Mouse (Mus musculus): ENCODE measurements around the gene Ckm. TPM values are rescaled to one million over a fixed set of nuclear protein-coding genes. Genes with fewer than 3 reads are reported as not detected.

Ckm gene
- total and polyA plus RNA-seq, 3 experiments = 0.08 to 0.47 TPM; not detected in 1

- dilution Hi-C loops (cut with MboI; ENCODE audit: extremely low pct_ligation_motif_present, extremely low pct_unique_long_range_greater_than_20kb, low sequenced_read_pairs) = no loop called here
- DNase-seq (ENCODE audit: extremely low read depth) = no peak
- Histone ChIP-seq H3K27ac (ENCODE audit: insufficient read depth, low read depth) (no peak overlapping the region), H3K9me3 (replicated peaks; ENCODE audit: low read length) (peaks cover 4% of the 10 kb centered on the region), H3K36me3 (replicated peaks in 1 of 2; ENCODE audit: control insufficient read depth in 1 of 2, insufficient read depth in 1 of 2, low read length in 1 of 2) (no peaks in the 10 kb centered on the region), H3K9ac (ENCODE audit: insufficient read depth, low read depth) (no peak overlapping the region), H3K79me2 (replicated peaks; ENCODE audit: control insufficient read depth, extremely low read depth, insufficient read depth, poor library complexity, severe bottlenecking) (no peaks in the 10 kb centered on the region), H3K27me3 (replicated peaks) (peaks cover 44% of the 10 kb centered on the region), H3K4me3 (replicated peaks in 1 of 3; ENCODE audit: low read depth in 2 of 3, low read length in 2 of 3, poor library complexity in 1 of 3) (no peak overlapping the region), H3K4me1 (ENCODE audit: control insufficient read depth in 1 of 2, insufficient read depth in 2 of 2) (peaks cover 2 to 14% of the 10 kb centered on the region in 2 experiments; a peak in 3 of 4 replicates), H3K4me2 (ENCODE audit: insufficient read depth, low read depth, poor library complexity, severe bottlenecking) (no peak overlapping the region)
- in situ Hi-C loops (cut with MboI; ENCODE audit: low pct_ligation_motif_present, low pct_unique_long_range_greater_than_20kb, low sequenced_read_pairs) = no loop called here
- no peak for TF ChIP-seq MAZ (IDR thresholded peaks at IDR 0.05; ENCODE audit: low read depth, low read length)
- TF ChIP-seq POLR2A (IDR thresholded peaks at IDR 0.05; ENCODE audit: low read depth, low read length) = no peak
- TF ChIP-seq GABPA (IDR thresholded peaks at IDR 0.05; ENCODE audit: insufficient replicate concordance, low read depth, low read length) = no peak
- TF ChIP-seq BHLHE40 (IDR thresholded peaks at IDR 0.05; ENCODE audit: low read depth, low read length) = no peak
- TF ChIP-seq SMC3 (IDR thresholded peaks at IDR 0.05; ENCODE audit: low read depth, low read length) = no peak
- TF ChIP-seq TCF12 (IDR thresholded peaks at IDR 0.05; ENCODE audit: low read depth, low read length) = no peak
- no peak for TF ChIP-seq HCFC1 (IDR thresholded peaks at IDR 0.05; ENCODE audit: low read depth, low read length)
- TF ChIP-seq PAX5 (IDR thresholded peaks at IDR 0.05; ENCODE audit: low read length) = no peak
- TF ChIP-seq CHD1 (IDR thresholded peaks at IDR 0.05; ENCODE audit: low read depth, low read length) = no peak
- TF ChIP-seq USF1 (IDR thresholded peaks at IDR 0.05; ENCODE audit: low read depth, low read length) = no peak
- no peak for TF ChIP-seq MAX (IDR thresholded peaks at IDR 0.05; ENCODE audit: low read length)
- no peak for TF ChIP-seq USF2 (conservative IDR thresholded peaks at IDR 0.05; ENCODE audit: low read depth, low read length)
- no peak for TF ChIP-seq IRF4 (IDR thresholded peaks at IDR 0.05; ENCODE audit: low read depth, low read length)
- no peak for TF ChIP-seq ZC3H11A (IDR thresholded peaks at IDR 0.05; ENCODE audit: low read depth, low read length)
- no peak for TF ChIP-seq RCOR1 (conservative IDR thresholded peaks at IDR 0.05; ENCODE audit: low read depth, low read length)
- TF ChIP-seq POLR2AphosphoS2 (IDR thresholded peaks at IDR 0.05; ENCODE audit: low read depth, low read length) = no peak
- TF ChIP-seq ZMIZ1 (IDR thresholded peaks at IDR 0.05; ENCODE audit: low read depth, low read length) = no peak
- no peak for TF ChIP-seq MXI1 (IDR thresholded peaks at IDR 0.05; ENCODE audit: low read depth, low read length)
- TF ChIP-seq MAFK (IDR thresholded peaks at IDR 0.05; ENCODE audit: insufficient replicate concordance, low read length) = no peak
- no peak for TF ChIP-seq TBP (conservative IDR thresholded peaks at IDR 0.05; ENCODE audit: low read depth, low read length)
Observed at GRCm38 (mm10) chr7:19365376-19365775, 39.2 kb upstream of the Ckm start.

GRCm38 (mm10) chr7:19368380-19368779 is 36.2 kb upstream of the Ckm start:
- H3K4me2 ChIP-seq (ENCODE audit: insufficient read depth, low read depth, poor library complexity, severe bottlenecking) = no peak overlapping the region
- peaks cover 16% of the 10 kb centered on the region for H3K27me3 ChIP-seq (replicated peaks)
- TF ChIP-seq RAD21 (IDR thresholded peaks at IDR 0.05; ENCODE audit: low read depth, low read length) (no peak), SIN3A (IDR thresholded peaks at IDR 0.05; ENCODE audit: low read length) (no peak), NELFE (IDR thresholded peaks at IDR 0.05; ENCODE audit: low read depth, low read length) (no peak), ZKSCAN1 (IDR thresholded peaks at IDR 0.05; ENCODE audit: borderline replicate concordance, low read depth, low read length) (no peak), POLR2A (IDR thresholded peaks at IDR 0.05; ENCODE audit: low read depth, low read length) (no peak), HCFC1 (IDR thresholded peaks at IDR 0.05; ENCODE audit: low read depth, low read length) (no peak), ZNF384 (IDR thresholded peaks at IDR 0.05; ENCODE audit: low read depth, low read length) (no peak), KAT2A (IDR thresholded peaks at IDR 0.05; ENCODE audit: insufficient replicate concordance, low read length) (no peak), POLR2AphosphoS2 (IDR thresholded peaks at IDR 0.05; ENCODE audit: low read depth, low read length) (no peak), ZMIZ1 (IDR thresholded peaks at IDR 0.05; ENCODE audit: low read depth, low read length) (no peak)
- H3K9me3 ChIP-seq (replicated peaks; ENCODE audit: low read length) = no peaks in the 10 kb centered on the region
- H3K27ac ChIP-seq (ENCODE audit: insufficient read depth, low read depth) = no peak overlapping the region
- dilution Hi-C loops (cut with MboI; ENCODE audit: extremely low pct_ligation_motif_present, extremely low pct_unique_long_range_greater_than_20kb, low sequenced_read_pairs) = no loop called here
- H3K79me2 ChIP-seq (replicated peaks; ENCODE audit: control insufficient read depth, extremely low read depth, insufficient read depth, poor library complexity, severe bottlenecking) = no peaks in the 10 kb centered on the region
- DNase-seq (ENCODE audit: extremely low read depth) = no peak
- H3K9ac ChIP-seq (ENCODE audit: insufficient read depth, low read depth) = no peak overlapping the region
- H3K4me3 ChIP-seq (replicated peaks in 1 of 3; ENCODE audit: low read depth in 2 of 3, low read length in 2 of 3, poor library complexity in 1 of 3) = no peak overlapping the region
- in situ Hi-C loops (cut with MboI; ENCODE audit: low pct_ligation_motif_present, low pct_unique_long_range_greater_than_20kb, low sequenced_read_pairs) = no loop called here
- H3K36me3 ChIP-seq (replicated peaks in 1 of 2; ENCODE audit: control insufficient read depth in 1 of 2, insufficient read depth in 1 of 2, low read length in 1 of 2) = no peaks in the 10 kb centered on the region
- H3K4me1 ChIP-seq (ENCODE audit: control insufficient read depth in 1 of 2, insufficient read depth in 2 of 2) = peaks cover 2 to 13% of the 10 kb centered on the region in 2 experiments; a peak in 3 of 4 replicates
